ENCODE assay signal across 1 mouse cellular context in genomic region chr16:4587516-4588210, GRCm38 (mm10).
TF ChIP-seq lines count a peak whose summit lies in the region.

No protein-coding gene starts in this region.

TF ChIP-seq in MEL, 35 proteins besides CTCF, POLR2A, EP300 and RAD21 (continued from another document):
- no peak for TF ChIP-seq BHLHE40 (IDR thresholded peaks at IDR 0.05; ENCODE audit: borderline replicate concordance, low read depth, low read length)
- TF ChIP-seq TCF12 (IDR thresholded peaks at IDR 0.05; ENCODE audit: low read depth, low read length) = no peak
- no peak for TF ChIP-seq RCOR1 (IDR thresholded peaks at IDR 0.05; ENCODE audit: low read depth, low read length)
- no peak for TF ChIP-seq NELFE (IDR thresholded peaks at IDR 0.05; ENCODE audit: low read depth, low read length)
- no peak for TF ChIP-seq POLR2AphosphoS5 (IDR thresholded peaks at IDR 0.05; ENCODE audit: borderline replicate concordance, low read depth, low read length)
- no peak for TF ChIP-seq CHD1 (IDR thresholded peaks at IDR 0.05; ENCODE audit: low read depth, low read length)
